Mouse (Mus musculus) spleen, postnatal 10 days (tissue): Measurements from ENCODE around the gene Cdc42bpa.
A peak's percentile ranks its signal among the peaks of the same experiment; 100 is the strongest.

Source experiments
- DNase-seq, 2 experiments: peaks; one replicate each; pipeline ENCODE4 v3.0.0; 2021 to 2022; ENCODE audit warnings: low spot score in 2 of 2

The Cdc42bpa gene

DNA sequence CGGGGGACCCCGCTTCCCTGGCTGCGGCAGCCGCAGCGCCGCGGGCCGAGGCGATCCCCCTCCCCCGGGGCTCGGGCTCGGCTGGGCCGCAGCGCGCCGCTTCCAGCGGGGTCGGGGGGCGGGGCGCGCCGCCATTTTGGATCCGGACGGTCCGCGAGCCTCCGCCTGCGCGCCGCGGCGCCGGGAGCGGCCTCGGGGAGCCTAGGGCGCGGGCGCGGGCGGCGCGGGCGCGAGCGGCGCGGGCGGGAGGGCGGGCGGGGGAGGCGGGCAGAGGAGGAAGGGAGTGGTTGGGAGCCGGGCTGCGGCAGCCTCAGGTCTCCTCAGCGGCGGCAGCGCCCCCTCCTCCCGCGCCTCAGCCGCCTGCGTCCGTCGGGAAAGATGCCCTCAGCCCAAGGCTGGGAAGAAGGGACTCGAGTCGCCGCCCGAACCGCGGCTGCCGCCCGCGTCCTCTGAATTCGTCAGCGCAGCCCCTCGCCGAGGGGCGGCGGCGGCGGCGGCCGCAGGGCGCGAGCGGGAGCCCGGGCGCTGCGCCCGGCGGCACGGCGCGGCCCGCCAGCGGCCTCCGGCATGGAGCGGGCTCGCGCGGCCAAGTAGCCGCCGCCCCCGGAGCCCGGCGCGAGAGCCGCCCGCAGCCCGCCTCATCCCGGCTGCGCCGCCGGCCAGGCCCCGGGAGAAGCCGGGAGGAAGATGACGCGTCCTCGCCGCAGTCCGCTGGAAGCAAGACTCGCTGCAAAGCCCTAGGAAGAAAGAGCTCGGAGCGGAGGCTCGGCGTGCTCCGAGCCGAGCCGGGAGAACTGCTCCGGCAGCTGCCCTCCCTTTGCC, at the start of gene Cdc42bpa:
Cdc42bpa (plus strand) TSS at position 752 of the 822 bp plus-strand sequence.
- peak; percentile 76 to 82 for DNase-seq

DNA sequence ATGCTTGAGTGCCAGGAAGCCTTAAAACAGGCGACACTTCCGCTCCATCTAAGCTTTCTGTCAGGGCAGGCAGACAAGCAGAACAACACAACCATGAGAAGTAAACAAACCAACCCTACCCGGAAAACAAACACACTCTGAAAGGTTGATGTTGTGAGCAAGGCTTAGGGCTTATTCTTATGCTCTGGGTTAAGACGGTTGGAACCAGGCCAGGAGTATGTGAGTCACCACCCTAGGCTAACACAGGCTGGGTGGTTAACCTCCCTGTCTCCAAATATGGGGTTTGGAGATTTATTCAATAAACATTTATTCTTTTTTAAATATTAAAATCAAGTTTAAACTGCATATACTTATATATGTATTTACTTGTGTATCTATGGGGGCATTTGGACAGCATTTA, 46.8 kb upstream of the Cdc42bpa start:
- DNase-seq: no peak

DNA sequence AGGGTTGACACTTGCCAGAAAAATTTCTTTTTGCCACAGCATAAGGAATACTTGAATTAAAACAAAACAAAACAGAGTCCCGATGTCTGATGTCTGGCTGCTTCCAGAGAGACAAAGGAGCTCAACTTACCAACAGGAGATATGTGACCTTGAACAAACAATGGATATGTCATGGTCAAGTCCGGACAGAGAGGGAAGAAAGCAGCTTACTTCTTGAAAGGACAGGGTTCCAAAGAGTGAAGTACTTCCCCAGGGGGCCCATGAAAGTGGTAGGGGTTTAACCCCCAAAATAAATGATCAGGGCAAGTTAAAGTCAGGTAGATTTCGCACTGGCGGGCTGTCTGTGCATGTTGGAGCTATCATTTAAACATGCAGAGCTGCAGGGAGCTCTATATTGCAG, 43.2 kb upstream of the Cdc42bpa start:
- DNase-seq: no peak

DNA sequence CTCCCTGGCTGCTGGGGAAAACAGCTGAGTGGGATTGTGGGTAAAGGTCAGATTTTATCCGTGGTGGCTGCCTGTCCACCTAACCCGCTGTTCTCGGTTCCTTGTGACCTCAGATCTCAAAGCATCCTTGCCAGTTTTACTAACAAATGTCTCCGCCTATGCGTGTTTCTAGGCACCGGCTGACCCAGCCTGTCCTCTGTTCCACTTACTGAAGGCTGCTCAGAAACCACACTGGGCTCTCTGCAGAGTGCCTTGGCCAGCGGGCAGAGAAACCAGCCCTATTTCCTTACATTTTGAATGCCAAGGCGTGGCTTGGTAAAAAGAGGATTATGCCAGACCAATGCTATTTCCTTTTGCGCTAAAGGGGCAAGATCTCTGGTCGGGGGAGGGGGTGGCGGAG, 42.8 kb upstream of the Cdc42bpa start:
- no peak for DNase-seq

DNA sequence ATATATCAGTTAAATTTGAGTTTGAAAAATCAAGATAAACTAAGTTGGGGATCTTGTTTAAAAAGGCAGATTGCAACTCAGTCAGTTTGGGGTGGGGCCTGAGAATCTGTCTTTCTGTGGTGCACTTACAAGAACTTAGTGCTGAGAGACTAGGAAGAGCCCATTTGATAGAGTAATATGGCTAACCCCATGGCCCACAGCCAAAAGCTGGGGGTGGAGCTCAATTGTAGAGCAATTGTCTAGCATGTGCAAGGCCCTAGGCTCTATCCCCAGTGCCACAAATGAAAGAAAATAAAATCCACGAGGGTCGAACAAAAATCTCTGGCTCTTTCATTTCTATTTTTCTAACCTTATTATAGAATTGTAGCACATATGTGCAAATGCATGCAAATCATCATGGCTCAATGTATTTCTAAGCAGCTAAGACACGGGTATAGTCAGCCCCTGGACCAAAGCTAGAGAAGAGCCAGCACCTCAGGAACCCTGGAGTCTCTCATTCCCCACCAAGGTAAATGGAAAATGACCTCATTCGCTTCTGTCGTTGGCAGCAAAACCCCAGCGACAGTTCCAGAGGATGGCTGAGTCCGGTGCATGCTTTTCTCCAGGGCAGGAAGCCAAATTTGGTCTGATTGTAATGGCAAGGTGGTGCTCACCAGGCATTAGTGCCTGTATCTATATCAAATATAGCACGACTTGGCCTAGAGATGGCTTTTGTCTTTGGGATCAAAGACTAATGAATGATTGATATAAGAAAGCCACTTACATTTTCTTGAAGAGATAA, 40.4 kb upstream of the Cdc42bpa start:
- DNase-seq: no peak

DNA sequence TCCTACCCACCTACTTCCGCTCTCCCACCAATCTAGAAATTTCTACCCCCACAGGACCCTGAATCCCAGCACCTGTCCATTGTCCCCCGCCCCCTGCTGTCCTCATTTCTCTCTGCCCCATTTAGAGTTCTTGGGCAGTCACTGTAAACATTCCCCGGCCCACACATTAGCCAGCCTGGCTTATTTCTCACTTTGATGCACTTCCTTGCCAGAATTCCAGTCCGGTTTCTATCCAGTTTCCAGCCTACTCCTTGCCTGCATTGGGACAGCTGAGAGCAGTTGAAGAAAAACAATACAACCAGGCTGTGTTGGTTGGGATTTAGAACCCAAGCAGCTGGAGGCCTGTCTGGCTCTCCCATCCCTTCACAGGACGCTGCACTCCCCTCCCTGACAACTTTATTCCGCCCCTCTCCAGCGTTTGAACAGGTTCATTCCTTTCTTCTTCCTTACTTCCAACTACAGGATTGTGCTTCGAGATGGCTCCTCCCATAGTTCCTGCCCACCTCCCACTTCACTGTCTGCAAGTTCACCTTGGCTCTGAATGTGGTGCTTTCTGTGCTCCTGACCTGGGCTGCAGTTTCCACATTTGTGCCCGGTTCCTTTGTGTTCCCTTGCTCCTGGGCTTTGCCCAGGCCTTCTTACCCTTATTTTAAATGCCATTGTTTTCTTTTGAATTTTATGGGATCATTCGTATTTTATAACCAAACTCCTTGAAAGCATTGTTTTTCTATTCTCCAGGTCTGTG, 36.4 kb upstream of the Cdc42bpa start:
- DNase-seq: no peak

DNA sequence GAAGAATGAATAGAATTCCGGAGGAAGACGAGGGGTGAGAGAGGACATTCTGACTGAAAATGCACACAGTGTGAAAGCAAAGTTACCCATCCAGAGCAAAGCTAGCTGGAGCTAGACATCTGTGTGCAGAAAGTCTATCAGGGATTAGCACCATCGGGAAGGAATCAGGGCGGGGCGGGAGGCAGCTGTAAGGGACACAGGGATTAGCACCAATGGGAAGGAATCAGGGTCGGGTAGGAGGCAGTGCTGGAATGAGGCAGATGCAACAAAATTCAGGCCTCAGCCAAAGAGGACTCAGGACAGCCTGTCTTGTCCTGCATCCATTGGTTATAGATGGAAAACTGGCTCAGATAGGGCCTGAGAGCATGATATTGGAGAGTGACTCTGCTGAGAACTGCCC, 34.0 kb upstream of the Cdc42bpa start:
- DNase-seq: no peak

DNA sequence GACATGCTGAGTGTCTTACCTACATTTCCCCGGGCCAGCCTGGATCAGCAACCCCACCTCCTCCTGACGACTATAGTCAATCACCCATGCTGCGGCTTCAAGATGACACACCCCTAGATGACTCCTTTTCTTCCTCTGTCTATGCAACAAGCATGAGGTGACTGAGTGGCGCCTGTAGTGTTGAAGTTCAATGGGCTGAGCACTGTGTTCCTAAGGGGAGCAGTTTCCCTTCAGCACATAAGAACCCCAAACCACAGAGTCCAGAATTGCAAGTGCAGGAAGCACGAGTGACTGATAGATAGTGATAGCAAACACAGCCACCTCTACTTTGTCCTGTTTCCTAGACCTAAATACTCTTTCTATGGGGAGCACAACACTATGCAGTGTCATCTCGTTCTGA, 33.2 kb upstream of the Cdc42bpa start:
- no peak for DNase-seq

DNA sequence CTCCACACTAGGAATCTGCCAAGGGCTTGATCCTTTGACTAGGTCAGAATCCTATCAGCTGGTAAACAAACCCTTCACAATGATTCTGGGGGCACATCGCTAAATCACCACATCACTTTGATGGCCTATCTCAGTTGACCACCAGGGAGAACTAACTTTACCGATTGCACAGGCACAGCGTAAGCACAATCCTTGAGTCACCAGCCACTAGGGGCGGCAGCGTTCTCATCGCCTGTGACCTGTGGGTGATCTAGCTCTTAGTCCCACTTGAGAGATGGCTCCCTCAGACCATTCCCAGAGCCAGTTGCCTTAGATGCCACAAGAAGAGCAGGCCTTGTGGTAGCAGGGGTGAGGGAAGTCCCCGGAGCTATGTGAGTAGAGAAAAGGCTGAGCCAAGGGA, 31.4 kb upstream of the Cdc42bpa start:
- peak in 1 of 2 experiments; percentile 34 for DNase-seq

DNA sequence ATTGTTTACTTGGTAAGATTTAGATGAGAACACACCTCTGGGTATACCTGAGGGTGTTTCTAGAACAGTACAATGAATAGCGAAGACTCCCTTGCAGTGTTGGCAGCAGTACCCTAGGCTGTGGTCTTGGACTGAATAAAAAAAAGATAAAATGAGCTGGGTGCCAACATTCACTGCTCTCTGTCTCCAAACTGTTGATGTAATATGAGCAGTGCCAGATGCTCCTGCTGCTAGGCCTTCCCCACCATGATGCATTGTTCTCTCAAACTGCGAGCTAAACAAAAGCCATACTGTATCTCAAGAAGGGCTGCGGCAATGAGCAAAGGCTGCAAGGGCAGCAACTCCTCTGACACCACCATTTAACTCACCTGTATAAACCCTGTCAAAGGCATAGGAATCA, 29.0 kb upstream of the Cdc42bpa start:
- no peak for DNase-seq

DNA sequence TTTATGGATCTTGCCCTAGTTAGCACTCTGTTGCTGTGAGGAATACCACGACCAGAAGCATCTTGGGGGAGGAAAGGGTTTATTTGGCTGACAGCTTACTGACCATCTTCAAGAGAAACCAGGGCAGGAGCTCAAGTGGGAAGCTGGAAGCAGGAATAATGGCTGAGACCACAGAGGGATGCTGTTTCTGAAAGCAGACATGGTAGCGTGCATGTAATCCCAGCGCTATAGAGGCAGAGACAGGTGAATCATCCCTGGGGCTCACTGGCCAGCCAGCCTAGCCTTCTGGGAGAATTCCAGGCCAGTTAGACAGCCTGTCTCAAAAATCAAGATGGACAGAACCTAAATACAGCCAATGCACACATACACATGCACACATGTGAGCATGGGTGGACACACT, 26.2 kb upstream of the Cdc42bpa start:
- DNase-seq: no peak

DNA sequence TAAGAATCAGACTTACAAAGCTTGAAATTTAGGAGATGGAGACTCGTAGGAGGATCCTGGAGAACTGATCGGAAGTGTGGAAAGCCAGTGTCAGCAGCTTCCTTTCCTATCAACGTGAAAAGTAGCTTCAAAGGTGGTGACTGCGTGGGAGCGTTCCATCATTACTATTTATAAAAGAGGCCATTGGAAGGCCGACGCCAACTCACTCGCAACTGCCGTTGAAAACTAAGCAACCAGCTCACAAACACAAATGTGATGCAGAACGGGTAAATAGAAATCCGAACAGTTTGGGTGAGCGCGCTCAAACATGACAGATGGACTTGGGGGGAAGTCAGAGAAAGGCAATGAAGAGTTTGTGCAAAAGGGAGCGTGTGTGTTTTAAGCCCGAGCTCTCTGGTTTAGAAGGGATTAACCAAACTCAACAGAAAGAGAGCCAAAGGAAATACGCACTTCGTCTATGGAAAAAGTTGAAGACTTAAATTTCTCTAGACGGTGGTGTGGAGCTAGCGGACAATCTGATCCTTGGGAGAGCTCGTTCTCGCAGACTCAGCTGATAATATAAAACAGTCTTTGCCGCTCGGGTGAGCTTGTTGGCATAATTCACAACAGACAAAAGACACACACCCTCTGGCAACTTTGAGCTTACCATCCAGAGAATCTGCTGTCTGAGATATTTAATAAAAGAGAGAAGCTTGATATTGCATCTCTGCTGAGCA, 20.0 kb upstream of the Cdc42bpa start:
- DNase-seq: no peak

DNA sequence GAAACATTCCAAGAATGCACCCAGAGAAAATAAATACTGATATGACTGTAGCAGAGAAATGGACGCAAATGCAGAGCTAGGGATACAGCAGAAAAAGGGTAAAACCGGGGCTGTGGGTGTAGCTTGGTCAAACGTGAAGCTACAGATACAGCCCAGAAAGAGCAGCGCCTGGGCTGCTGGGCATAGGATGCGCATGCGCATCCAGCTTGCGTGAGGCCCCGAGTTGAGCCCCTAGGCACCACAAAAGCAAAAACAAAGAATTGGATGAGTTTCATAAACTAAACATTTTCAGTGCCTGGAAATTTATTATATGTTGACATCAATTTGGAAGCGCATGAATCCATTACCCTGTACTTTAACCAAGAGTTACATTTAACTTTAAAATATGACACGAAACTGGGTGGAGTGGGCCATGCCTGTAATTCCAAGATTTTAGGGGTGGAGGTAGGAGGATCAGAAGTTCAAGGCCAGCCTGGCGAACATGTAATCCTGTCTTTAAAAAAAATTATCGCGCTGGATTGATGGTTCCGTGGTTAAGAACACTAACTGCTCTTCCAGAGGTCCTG, 19.4 kb upstream of the Cdc42bpa start:
- no peak for DNase-seq

DNA sequence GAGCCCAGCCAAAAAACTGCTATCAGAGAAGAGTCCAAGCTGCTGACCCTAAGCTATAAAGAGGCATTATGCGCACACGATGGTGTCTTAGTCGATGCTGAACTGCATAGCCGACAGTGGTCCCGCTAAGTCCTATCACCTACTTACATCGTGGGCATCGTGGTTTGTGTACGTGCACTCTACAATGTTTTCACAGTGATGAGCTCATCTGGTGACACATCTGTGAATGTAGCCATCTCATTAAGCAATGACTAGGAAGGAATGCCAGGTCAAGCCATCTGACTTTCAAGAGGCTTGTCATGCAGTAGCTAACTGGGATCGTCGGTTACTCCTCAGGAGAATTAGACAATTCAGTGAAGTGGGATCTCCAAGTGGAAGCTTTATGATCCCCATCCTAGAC, 15.3 kb upstream of the Cdc42bpa start:
- no peak for DNase-seq

DNA sequence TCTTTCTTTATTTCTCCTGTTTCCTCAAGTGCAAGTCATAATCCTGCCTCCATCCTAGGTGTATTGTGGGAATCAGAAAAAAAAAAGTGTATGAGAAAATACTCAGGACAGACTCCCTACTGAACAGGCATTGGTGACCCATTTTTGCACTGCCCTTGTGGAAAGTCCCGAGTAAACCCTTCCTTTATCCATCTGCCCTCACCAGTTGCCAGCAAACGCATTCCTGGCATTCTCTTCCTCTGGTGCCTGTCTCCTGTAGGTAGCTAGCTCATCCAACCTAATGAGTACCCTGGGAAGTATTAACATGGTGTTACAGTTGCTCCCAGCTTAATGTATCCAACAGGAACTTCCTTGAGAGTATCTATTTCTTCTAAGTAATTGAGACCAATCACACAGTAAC, 13.7 kb upstream of the Cdc42bpa start:
- DNase-seq: no peak

DNA sequence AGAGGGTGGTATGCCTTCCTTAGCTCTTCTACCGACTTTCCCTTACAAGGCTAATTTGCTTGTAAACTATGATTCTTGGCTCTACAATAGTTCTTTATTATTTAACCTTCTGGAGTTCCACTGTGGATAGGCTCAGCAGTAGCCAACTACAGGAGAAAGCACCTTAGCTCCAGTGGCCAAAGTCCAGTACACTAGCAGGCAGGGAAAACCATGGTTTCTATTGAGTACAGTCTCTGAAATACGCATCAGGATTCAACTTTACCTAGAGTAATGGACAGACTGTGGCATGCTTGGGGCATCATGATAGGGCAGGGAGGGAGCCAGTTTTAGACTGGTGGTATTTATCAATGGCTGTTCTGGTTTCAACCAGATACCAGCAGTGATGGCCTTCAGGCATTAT, 12.6 kb upstream of the Cdc42bpa start:
- no peak for DNase-seq

DNA sequence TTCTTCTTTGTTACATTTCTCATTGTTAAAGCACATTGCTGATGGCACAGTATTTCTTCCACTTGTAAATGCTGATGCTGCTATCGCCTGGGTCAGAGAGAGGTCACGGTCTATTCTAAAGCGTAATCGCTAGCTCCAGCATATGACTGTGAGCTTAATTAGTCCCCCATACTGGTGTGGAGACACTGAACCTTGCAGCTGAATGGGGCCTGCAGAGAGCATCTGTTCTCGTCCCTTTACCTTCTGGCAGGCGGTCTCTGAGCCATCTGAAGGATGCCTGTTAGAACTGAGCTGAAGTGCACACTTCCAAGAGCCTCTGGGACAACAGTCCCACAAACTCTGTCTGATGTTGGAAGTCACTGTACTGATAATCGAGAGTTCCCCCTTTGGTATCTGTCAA, 8.7 kb upstream of the Cdc42bpa start:
- no peak for DNase-seq

DNA sequence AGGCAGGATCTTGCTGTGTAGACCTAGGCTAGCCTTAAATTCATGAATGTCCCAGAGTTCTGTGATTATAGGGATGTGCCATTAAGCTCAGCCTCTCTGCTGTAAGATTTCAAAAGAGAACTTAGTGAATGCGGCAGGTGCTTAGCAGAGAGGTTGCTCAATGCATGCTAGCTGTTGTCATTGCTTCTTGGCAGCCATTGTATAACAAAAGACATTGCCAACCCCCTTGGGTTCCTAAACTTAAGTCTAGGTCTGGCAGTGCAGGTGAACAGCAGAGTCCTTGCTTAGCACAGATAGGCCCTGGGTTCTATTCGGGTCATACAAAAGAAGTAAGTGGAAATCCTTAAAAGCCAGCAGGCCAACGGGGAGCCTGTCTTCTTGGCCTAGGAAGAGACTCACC, 7.0 kb upstream of the Cdc42bpa start:
- DNase-seq: no peak

DNA sequence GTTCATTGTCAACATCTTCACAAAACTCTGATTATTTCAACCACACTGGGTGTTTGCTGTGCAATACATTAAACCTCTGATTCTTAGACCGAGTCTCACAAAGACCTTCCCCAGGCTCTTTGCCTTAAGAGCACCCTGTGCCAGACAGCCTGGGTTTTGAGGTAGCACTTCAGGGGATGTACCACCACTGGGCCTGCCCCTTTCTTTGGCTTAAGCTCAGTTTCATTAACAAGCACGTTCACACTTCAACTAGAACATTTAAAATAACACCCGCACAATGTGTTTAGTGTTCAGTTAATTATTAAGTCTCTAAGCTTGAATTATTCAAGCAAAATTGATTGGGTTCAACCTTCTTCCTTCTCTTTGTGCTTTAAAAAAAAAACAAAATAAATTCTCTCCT, 2.8 kb upstream of the Cdc42bpa start:
- no peak for DNase-seq

DNA sequence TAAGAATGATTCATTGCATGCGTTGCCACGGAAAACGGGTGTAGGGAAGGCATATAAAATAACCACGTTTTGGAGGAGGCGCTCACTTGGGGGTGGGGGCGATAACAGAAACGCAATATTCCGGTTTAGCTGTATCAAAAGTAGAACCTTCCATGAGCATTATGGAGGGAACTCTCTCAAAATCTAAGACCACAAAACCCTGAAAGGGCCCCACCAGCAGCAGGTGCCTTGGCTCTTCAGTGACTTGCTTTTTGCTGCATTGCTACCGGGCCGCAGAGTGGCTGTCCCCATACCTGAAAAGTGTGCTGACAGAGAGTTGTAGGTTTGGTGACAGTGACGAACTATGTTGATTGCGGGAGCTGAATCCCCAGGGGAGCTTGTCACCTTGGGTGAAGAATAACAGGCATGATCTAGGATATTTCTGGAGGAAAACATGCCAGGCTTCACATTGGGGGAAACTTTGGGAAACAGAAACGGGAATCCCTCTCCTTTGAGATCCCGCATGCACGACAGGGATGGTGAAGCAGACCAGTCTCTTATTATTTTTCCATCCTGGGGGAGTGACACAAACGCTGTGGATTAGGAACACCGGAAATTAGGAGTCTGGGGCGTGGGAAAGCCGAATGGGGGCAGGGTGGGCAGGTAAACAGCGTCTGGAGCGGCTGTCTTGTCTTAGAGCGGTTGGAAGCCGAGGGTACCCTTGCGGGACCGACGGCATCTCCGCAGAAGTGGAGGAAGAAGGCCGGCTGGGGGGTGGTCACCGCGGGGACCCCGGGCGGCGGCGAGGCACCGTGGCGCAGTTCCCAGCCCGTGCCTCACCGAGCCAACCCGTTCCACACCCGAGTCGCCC, 1.2 kb upstream of the Cdc42bpa start:
- peak; percentile 31 to 42 for DNase-seq

DNA sequence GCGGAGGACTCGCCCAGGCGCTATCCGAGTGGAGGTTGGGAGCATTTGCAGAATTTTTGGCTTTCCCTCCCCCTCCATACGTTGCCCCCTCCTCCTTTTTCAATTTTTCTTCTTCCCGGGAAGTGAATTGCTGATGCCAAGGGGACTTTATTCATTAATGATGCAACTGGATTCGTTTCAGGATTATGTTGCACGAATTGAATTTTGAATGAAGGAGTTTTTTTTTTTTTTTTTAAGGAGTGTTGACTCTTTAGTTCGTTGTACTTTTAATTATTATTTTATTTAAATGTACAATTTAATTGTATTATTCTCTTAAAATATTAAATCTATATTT, 238 bp downstream of the Cdc42bpa start:
- no peak for DNase-seq
